Mouse (Mus musculus): ENCODE results near the gene Zfp383.
"Not testable (repeated sequence)": the region's sequence is repeated elsewhere in the genome, so short reads cannot be mapped to it uniquely, and the experiment has no call there.

Zfp383 gene

GRCm38 (mm10) chr7:29908130-29908950 lies at the start of gene Zfp383:
TSS of gene Zfp383 (plus strand) at chr7:29908223.
- peak; percentile 88 for DNase-seq (ENCODE audit: low spot score)

- DNase-seq (ENCODE audit: low spot score) = peak; percentile 94
Observed at GRCm38 (mm10) chr7:29859532-29860517, 48.2 kb upstream of the Zfp383 start, which contains the start of gene Zfp420. TSS of gene Zfp420 (plus strand) at chr7:29859979.

DNA sequence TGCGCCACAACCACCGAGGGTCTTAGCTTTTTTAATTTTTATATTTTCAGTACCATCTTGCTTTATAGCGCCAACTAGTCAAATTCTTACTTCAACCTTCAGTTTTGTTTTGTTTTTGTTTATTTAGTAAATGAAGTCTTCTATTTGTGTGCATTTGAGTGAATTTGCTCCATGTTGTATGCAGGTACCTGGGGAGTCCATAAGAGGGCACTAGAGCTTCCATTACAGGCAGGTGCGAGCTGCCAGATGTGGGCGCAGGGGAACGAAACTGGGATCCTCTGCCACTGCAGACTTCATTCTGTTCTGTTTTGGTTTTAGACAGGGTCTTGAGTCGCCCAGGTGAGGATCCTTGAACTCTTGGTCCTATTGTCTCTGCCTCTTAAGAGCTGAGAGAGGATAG lies 46.4 kb upstream of the Zfp383 start:
- DNase-seq (ENCODE audit: low spot score) = no peak

GRCm38 (mm10) chr7:29874256-29874655 lies 33.8 kb upstream of the Zfp383 start:
- no peak for DNase-seq (ENCODE audit: low spot score)

DNA sequence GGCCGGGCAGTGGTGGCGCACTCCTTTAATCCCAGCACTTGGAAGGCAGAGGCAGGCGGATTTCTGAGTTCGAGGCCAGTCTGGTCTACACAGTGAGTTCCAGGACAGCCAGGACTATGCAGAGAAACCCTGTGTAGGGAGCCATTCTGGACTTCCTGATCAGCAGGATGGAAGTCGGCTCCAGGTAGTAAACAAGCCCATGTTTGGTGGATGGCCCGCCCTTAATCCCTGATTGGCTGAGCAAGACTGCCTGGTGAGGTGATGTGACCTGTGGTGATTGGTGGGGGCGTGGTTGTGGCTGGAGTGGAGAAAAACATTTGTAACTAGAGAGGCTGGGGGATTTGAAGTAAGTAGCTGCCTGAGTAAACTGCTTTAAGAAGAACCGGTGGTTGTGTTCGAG lies 30.5 kb upstream of the Zfp383 start:
- not testable (repeated sequence) for DNase-seq (ENCODE audit: low spot score)

DNA sequence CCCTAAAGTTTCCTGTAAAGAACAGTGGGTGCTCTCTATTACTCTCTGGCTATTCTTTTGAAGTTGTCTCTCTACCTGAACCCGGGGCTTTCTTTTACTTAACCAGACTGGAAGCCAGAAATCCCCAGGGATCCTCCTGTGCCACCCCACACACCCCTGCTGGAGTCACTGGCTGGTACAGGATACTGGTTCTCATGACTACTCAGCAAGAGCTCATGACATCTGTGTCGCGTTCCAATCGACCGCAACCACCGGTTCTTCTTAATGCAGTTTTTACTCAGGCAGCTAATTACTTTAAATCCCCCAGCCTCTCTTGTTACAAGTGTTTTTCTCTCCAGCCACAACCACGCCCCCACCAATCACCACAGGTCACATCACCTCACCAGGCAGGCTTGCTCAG lies 28.0 kb upstream of the Zfp383 start:
- no peak for DNase-seq (ENCODE audit: low spot score)

GRCm38 (mm10) chr7:29880916-29881315 lies 27.1 kb upstream of the Zfp383 start:
- no peak for DNase-seq (ENCODE audit: low spot score)

- no peak for DNase-seq (ENCODE audit: low spot score)
Observed at GRCm38 (mm10) chr7:29890501-29890900, 17.5 kb upstream of the Zfp383 start.

DNA sequence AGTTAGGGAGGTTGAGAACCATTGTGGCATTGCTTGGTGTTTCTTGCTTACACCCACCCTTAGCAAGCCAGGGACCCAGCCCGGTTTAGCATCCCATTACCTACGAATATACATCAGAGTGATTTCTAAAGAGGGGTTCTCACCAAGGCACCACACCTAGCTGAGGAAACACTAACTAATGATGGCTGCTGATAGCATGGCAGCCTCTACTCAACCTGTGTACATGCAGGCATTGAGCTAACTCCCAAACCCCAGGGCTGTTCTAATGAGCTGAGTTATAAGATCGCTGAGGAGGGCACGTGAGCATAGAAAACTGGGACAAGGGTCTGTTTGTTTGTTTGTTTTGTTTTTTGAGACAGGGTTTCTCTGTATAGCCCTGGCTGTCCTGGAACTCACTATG lies 15.3 kb upstream of the Zfp383 start:
- no peak for DNase-seq (ENCODE audit: low spot score)

DNA sequence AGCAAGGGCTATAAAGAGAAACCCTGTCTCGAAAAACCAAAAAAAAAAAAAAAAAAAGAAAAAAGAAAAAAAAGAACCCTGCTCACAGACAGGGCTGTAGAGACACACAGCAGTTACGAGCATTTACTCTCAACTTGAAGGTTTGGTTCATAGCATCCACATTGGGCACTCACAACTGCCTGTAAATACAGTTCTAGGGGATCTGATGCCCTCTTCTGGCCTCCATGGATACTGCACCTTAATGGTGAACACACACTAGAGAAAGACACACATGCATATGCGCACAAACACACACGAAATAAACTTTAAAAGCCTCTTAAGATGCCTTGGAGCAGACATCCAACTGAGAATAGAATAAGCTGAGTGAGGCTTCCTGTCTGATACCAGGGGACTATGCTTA lies 9.7 kb upstream of the Zfp383 start:
- no peak for DNase-seq (ENCODE audit: low spot score)

GRCm38 (mm10) chr7:29904101-29904500 lies 3.9 kb upstream of the Zfp383 start:
- no peak for DNase-seq (ENCODE audit: low spot score)

DNA sequence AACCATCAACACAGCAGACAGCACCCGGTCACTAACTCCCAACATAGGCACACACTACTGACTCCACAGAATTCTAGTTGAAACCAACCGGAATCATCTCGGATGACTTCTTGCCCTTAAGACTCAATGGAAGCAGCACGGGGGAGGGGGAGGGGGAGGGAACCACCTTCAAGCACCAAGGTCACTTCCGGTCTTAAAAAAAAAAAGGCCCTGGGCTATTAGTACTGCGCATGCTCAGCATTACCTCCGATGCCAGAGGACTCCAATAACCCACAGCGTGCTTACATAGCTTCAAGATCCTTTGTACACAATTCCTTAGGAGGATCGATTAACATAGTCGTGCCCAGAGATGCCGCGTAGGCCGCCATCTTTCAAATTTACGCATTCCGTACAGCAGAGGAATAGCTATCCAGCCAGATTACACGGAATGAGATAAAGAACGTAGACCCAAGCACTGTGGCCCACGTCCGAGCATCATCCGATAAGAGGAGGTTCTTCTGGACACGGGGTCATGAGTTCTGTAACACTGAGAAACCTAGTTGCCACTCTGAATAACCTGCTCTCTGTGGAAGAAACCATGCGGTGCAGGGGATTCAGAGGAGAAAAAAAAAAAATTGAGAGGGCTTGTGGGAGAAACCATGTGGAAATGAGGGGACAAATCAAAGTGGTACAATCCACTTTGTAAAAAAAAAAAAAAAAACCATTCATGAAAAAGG lies 1.9 kb upstream of the Zfp383 start, which contains the start of gene Zfp27:
Zfp27 (minus strand) TSS at position 607 of the 716 bp plus-strand sequence.
- DNase-seq (ENCODE audit: low spot score) = peak; percentile 77

- DNase-seq (ENCODE audit: low spot score) = no peak
Observed at GRCm38 (mm10) chr7:29906682-29907058, 1.4 kb upstream of the Zfp383 start.

- no peak for DNase-seq (ENCODE audit: low spot score)
Observed at GRCm38 (mm10) chr7:29907206-29907605, 817 bp upstream of the Zfp383 start.

- DNase-seq (ENCODE audit: low spot score) = no peak
Observed at GRCm38 (mm10) chr7:29910252-29910651, 2.2 kb downstream of the Zfp383 start.

GRCm38 (mm10) chr7:29912172-29912571 lies 4.1 kb downstream of the Zfp383 start:
- no peak for DNase-seq (ENCODE audit: low spot score)

- no peak for DNase-seq (ENCODE audit: low spot score)
Observed at GRCm38 (mm10) chr7:29917371-29918061, 9.5 kb downstream of the Zfp383 start.

- DNase-seq (ENCODE audit: low spot score) = peak; percentile 10
Observed at GRCm38 (mm10) chr7:29918062-29918453, 10.0 kb downstream of the Zfp383 start.

DNA sequence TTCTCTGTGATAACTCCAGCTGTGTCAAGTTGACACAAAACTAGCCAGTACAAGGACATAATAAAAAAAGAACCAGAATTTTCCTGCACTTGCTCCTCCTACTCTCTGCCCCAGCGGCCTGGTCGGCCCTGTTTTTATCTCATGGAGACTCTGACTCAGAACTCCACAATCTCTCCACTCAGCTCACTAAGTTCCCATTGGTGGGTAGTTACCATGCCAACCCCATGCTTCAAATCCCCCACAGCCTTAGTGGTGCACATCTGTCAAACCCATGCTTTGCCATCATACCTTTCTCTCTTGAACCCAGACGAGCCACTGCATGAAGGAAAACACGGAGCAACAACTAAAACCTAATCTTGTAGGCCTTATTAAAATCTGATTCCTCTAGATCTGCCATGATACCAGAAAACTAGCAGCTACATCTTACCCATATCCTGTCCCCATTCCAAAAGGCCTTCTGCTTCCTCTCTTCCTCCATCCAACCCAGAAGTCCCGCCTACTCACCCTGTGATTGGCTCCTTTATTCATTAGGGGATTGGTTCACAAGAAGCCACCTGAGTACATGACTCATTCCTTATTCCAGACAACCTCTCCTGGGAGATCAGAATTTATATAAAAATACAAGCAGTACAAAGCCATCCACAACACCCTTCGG lies 13.5 kb downstream of the Zfp383 start:
- no peak for DNase-seq (ENCODE audit: low spot score)

- DNase-seq (ENCODE audit: low spot score) = no peak
Observed at GRCm38 (mm10) chr7:29922780-29923179, 14.8 kb downstream of the Zfp383 start.

GRCm38 (mm10) chr7:29938856-29939255 lies 30.8 kb downstream of the Zfp383 start:
- no peak for DNase-seq (ENCODE audit: low spot score)
